Mouse (Mus musculus): ENCODE measurements around the gene Olfr248.
"Not testable (repeated sequence)": the region's sequence is repeated elsewhere in the genome, so short reads cannot be mapped to it uniquely, and the experiment has no call there.

Gene Olfr248

GRCm38 (mm10) chr1:174390746-174391145 lies at the start of gene Olfr248:
Gene Olfr248 (plus strand): TSS chr1:174391046.
- no peak for DNase-seq (ENCODE audit: low spot score in 2 of 2)

- DNase-seq (ENCODE audit: low spot score in 2 of 2) = not testable (repeated sequence)
Measured at GRCm38 (mm10) chr1:174353636-174354035, 37.2 kb upstream of the Olfr248 start.

- no peak for DNase-seq (ENCODE audit: low spot score in 2 of 2)
Measured at GRCm38 (mm10) chr1:174354640-174355039, 36.2 kb upstream of the Olfr248 start.

GRCm38 (mm10) chr1:174364882-174365451 lies 25.9 kb upstream of the Olfr248 start, which contains the start of gene Olfr417:
Gene Olfr417 (plus strand): TSS chr1:174365122.
- no peak for DNase-seq (ENCODE audit: low spot score in 2 of 2)

- no peak for DNase-seq (ENCODE audit: low spot score in 2 of 2)
Measured at GRCm38 (mm10) chr1:174373799-174374198, 17.0 kb upstream of the Olfr248 start.

GRCm38 (mm10) chr1:174422959-174423358 lies 32.1 kb downstream of the Olfr248 start:
- no peak for DNase-seq (ENCODE audit: low spot score in 2 of 2)

- DNase-seq (ENCODE audit: low spot score in 2 of 2) = no peak
Measured at GRCm38 (mm10) chr1:174423764-174424163, 32.9 kb downstream of the Olfr248 start, which contains the start of gene Olfr414. Gene Olfr414 (plus strand): TSS chr1:174424064.

- DNase-seq (ENCODE audit: low spot score in 2 of 2) = no peak
Measured at GRCm38 (mm10) chr1:174426180-174426986, 35.5 kb downstream of the Olfr248 start.

GRCm38 (mm10) chr1:174427402-174427801 lies 36.6 kb downstream of the Olfr248 start:
- DNase-seq (ENCODE audit: low spot score in 2 of 2) = no peak

GRCm38 (mm10) chr1:174428407-174428806 lies 37.6 kb downstream of the Olfr248 start:
- no peak for DNase-seq (ENCODE audit: low spot score in 2 of 2)

GRCm38 (mm10) chr1:174434121-174434520 lies 43.3 kb downstream of the Olfr248 start:
- no peak for DNase-seq (ENCODE audit: low spot score in 2 of 2)
